Mouse (Mus musculus) MEL (cell line): ENCODE measurements around the gene Tmem214. TPM values are rescaled to one million over a fixed set of nuclear protein-coding genes. Genes with fewer than 3 reads are reported as not detected.

Source experiments
- DNase-seq: peaks from one replicate; pipeline ENCODE4 v3.0.0; 2011; ENCODE audit warnings: low read depth, low spot score
- H3K27ac ChIP-seq: 2 replicates; pipeline ENCODE4 v1.5.1; 2012; ENCODE audit warnings: low read depth, mild to moderate bottlenecking, control low read depth, low read length, moderate library complexity; ENCODE audit not compliant: control insufficient read depth
- H3K27me3 ChIP-seq, 2 experiments: fragments of 150-350 bp in 1 of 2; sonication (generic) in 1 of 2; 2 replicates each; pipeline ENCODE4 v1.6.1; 2012; ENCODE audit warnings: low read length in 2 of 2, mild to moderate bottlenecking in 2 of 2, improper control_type of control experiment in 1 of 2, moderate library complexity in 1 of 2; ENCODE audit not compliant: insufficient read depth in 2 of 2, control insufficient read depth in 1 of 2
- H3K36me3 ChIP-seq, 2 experiments: 2 replicates each; pipeline ENCODE4 v1.6.1; 2012 to 2014; ENCODE audit warnings: low read length in 2 of 2, improper control_type of control experiment in 1 of 2, inconsistent platforms in 1 of 2, mild to moderate bottlenecking in 1 of 2; ENCODE audit not compliant: insufficient read depth in 2 of 2, control insufficient read depth in 1 of 2
- H3K4me1 ChIP-seq, 2 experiments: fragments of 150-350 bp in 1 of 2; sonication (generic) in 1 of 2; 2 replicates each; pipeline ENCODE4 v1.6.1; 2012; ENCODE audit warnings: low read length in 2 of 2, improper control_type of control experiment in 1 of 2, mild to moderate bottlenecking in 1 of 2; ENCODE audit not compliant: insufficient read depth in 2 of 2, control insufficient read depth in 1 of 2
- H3K4me3 ChIP-seq, 2 experiments: fragments of 150-350 bp in 1 of 2; sonication (generic) in 1 of 2; 2 replicates each; pipeline ENCODE4 v1.5.1; 2012; ENCODE audit warnings: low read depth in 2 of 2, low read length in 2 of 2, mild to moderate bottlenecking in 2 of 2, moderate library complexity in 2 of 2, control low read depth in 1 of 2, improper control_type of control experiment in 1 of 2; ENCODE audit not compliant: control insufficient read depth in 1 of 2, insufficient read depth in 1 of 2
- H3K79me2 ChIP-seq: 2 replicates; pipeline ENCODE4 v1.6.1; 2012; ENCODE audit warnings: mild to moderate bottlenecking, low read length, moderate library complexity; ENCODE audit not compliant: control insufficient read depth, poor library complexity, insufficient read depth
- H3K9ac ChIP-seq: 2 replicates; pipeline ENCODE4 v1.6.1; 2012; ENCODE audit warnings: low read depth, mild to moderate bottlenecking, control low read depth, low read length, moderate library complexity; ENCODE audit not compliant: control insufficient read depth, poor library complexity, severe bottlenecking
- H3K9me3 ChIP-seq: fragments of 150-350 bp; sonication (generic); replicated peaks from 2 replicates; pipeline ENCODE4 v1.6.1; 2012; ENCODE audit warnings: mild to moderate bottlenecking, low read length, improper control_type of control experiment, moderate library complexity; ENCODE audit not compliant: insufficient read depth
- CHD1 ChIP-seq: IDR thresholded peaks from 2 replicates; pipeline ENCODE4 v1.6.1; 2012; ENCODE audit warnings: low read depth, mild to moderate bottlenecking, inconsistent platforms, low read length, improper control_type of control experiment
- CTCF ChIP-seq, 3 experiments: IDR thresholded peaks in 2 of 3; conservative IDR thresholded peaks in 1 of 3; 2 replicates each; pipeline ENCODE4 v1.5.1; 2011 to 2012; ENCODE audit warnings: low read length in 3 of 3, low read depth in 2 of 3, mild to moderate bottlenecking in 2 of 3, improper control_type of control experiment in 1 of 3, inconsistent platforms in 1 of 3, mixed read lengths in 1 of 3, moderate library complexity in 1 of 3; ENCODE audit not compliant: control insufficient read depth in 1 of 3, insufficient read depth in 1 of 3, poor library complexity in 1 of 3, severe bottlenecking in 1 of 3
- E2F4 ChIP-seq: IDR thresholded peaks from 2 replicates; pipeline ENCODE4 v1.6.1; 2011; ENCODE audit warnings: low read depth, low read length, improper control_type of control experiment, borderline replicate concordance
- ELF1 ChIP-seq: IDR thresholded peaks from 2 replicates; pipeline ENCODE4 v1.6.1; 2014; ENCODE audit warnings: low read depth, mild to moderate bottlenecking, inconsistent platforms, low read length, improper control_type of control experiment, moderate library complexity
- EP300 ChIP-seq, 2 experiments: IDR thresholded peaks; 2 replicates each; pipeline ENCODE4 v1.6.1; 2011; ENCODE audit warnings: improper control_type of control experiment in 2 of 2, low read length in 2 of 2, low read depth in 1 of 2, mild to moderate bottlenecking in 1 of 2
- ETS1 ChIP-seq: IDR thresholded peaks from 2 replicates; pipeline ENCODE4 v1.6.1; 2012; ENCODE audit warnings: low read depth, mild to moderate bottlenecking, inconsistent platforms, low read length, improper control_type of control experiment, moderate library complexity
- HCFC1 ChIP-seq: IDR thresholded peaks from 2 replicates; pipeline ENCODE4 v1.6.1; 2012; ENCODE audit warnings: low read depth, mild to moderate bottlenecking, inconsistent platforms, low read length, improper control_type of control experiment, moderate library complexity
- MAFK ChIP-seq: IDR thresholded peaks from 2 replicates; pipeline ENCODE4 v1.6.1; 2011; ENCODE audit warnings: low read depth, mild to moderate bottlenecking, low read length, improper control_type of control experiment, borderline replicate concordance
- MXI1 ChIP-seq: IDR thresholded peaks from 2 replicates; pipeline ENCODE4 v1.6.1; 2011; ENCODE audit warnings: mild to moderate bottlenecking, low read depth, low read length, improper control_type of control experiment
- MYB ChIP-seq: IDR thresholded peaks from 2 replicates; pipeline ENCODE4 v1.6.1; 2011; ENCODE audit warnings: mild to moderate bottlenecking, low read depth, low read length, improper control_type of control experiment
- MYC ChIP-seq: IDR thresholded peaks from 2 replicates; pipeline ENCODE4 v1.6.1; 2011; ENCODE audit warnings: low read depth, mild to moderate bottlenecking, low read length, improper control_type of control experiment, moderate library complexity
- POLR2AphosphoS5 ChIP-seq: IDR thresholded peaks from 2 replicates; pipeline ENCODE4 v1.6.1; 2012; ENCODE audit warnings: low read depth, borderline replicate concordance, mild to moderate bottlenecking, inconsistent platforms, low read length, moderate library complexity, mixed read lengths
- SIN3A ChIP-seq: IDR thresholded peaks from 2 replicates; pipeline ENCODE4 v1.6.1; 2012; ENCODE audit warnings: low read length, improper control_type of control experiment, inconsistent platforms
- SMC3 ChIP-seq: IDR thresholded peaks from 2 replicates; pipeline ENCODE4 v1.6.1; 2011; ENCODE audit warnings: low read depth, low read length, improper control_type of control experiment
- TAL1 ChIP-seq: IDR thresholded peaks from 2 replicates; pipeline ENCODE4 v1.6.1; 2012; ENCODE audit warnings: mild to moderate bottlenecking, inconsistent platforms, low read length, moderate library complexity, mixed read lengths
- TBP ChIP-seq: IDR thresholded peaks from 2 replicates; pipeline ENCODE4 v1.8.0; 2011; ENCODE audit warnings: low read depth, low read length, improper control_type of control experiment
- USF1 ChIP-seq: IDR thresholded peaks from 2 replicates; pipeline ENCODE4 v1.6.1; 2014; ENCODE audit warnings: low read depth, mild to moderate bottlenecking, inconsistent platforms, low read length, improper control_type of control experiment, moderate library complexity
- ZC3H11A ChIP-seq: IDR thresholded peaks from 2 replicates; pipeline ENCODE4 v1.6.1; 2012; ENCODE audit warnings: low read depth, mild to moderate bottlenecking, inconsistent platforms, low read length, improper control_type of control experiment
- ZKSCAN1 ChIP-seq: IDR thresholded peaks from 2 replicates; pipeline ENCODE4 v1.6.1; 2012; ENCODE audit warnings: low read depth, mild to moderate bottlenecking, inconsistent platforms, low read length, improper control_type of control experiment, moderate library complexity
- ZNF384 ChIP-seq: IDR thresholded peaks from 2 replicates; pipeline ENCODE4 v1.6.1; 2012; ENCODE audit warnings: low read depth, mild to moderate bottlenecking, inconsistent platforms, low read length, improper control_type of control experiment
- polyA plus RNA-seq, 2 experiments: library from polyadenylated mRNA; stranded (reverse) in 1 of 2; unstranded in 1 of 2; fragments of >175 nt in 1 of 2; fragments of >200 nt in 1 of 2; gene quantifications; 2 replicates each; pipeline versions ENCODE4 v1.2.1 to v1.2.4; 2012; ENCODE audit warnings: low replicate concordance in 2 of 2, low read depth in 1 of 2; ENCODE audit not compliant: insufficient read length in 2 of 2, insufficient read depth in 1 of 2, missing spikeins in 1 of 2
- total RNA-seq: library from RNA; depleted of rRNA; stranded (reverse); fragments of 300-350 nt; gene quantifications from 2 replicates; pipeline ENCODE4 v1.2.3, GENCODE M21; 2012

The Tmem214 gene
- total and polyA plus RNA-seq, 3 experiments = 50.5 to 170 (median 101) TPM

DNA sequence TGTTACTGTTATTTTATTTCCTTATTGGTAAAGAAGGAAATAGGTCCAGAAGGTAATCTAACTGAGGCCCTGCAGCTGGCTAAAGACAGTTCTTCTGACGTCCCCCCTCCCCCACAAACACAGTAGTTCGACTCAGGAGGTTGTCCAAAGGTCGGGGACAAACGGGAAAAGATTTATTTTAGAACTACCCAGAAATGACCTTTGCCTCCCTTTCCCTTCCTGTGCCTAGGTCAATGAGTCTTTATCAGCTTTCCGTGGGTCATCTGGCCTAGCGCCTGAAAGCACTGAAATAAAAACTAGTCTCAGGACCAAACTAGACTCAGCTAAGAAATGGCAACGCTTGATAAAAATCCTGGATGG, 41.5 kb downstream of the Tmem214 start:
- TF ChIP-seq CHD1 (no peak), TAL1 (no peak), E2F4 (no peak), HCFC1 (no peak), POLR2AphosphoS5 (no peak), MXI1 (no peak), MAFK (no peak), USF1 (no peak), ETS1 (no peak), SMC3 (no peak), ZC3H11A (no peak), MYB (no peak), SIN3A (no peak), MYC (no peak)
- peaks cover 4 to 11% of the 10 kb centered on the region in 2 experiments; a peak in 3 of 4 replicates for H3K36me3 ChIP-seq
- H3K79me2 ChIP-seq = peaks cover 18% of the 10 kb centered on the region
- H3K9ac ChIP-seq = no peak overlapping the region
- H3K4me1 ChIP-seq = peaks cover 4 to 27% of the 10 kb centered on the region in 2 experiments
- no peaks in the 10 kb centered on the region for H3K9me3 ChIP-seq
- H3K27me3 ChIP-seq = no peaks in the 10 kb centered on the region
- no peak overlapping the region for H3K4me3 ChIP-seq
- H3K27ac ChIP-seq = no peak overlapping the region
- DNase-seq = no peak

DNA sequence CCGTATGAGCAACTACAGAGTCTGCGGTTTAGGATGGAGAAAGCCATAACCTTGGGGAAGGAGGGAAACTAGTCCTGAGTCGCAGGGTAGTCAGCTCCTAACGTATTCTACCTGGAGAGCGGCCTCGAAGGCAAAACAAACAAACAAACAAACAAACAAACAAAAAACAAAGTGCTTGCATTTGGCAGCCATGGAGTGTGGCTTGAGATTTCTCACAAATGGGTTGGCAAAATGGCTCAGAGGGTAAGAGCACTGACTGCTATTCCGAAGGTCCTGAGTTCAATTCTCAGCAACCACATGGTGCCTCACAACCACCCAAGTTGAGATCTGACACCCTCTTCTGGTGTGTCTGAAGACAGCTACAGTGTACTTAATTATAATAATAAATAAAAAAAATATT, 42.1 kb downstream of the Tmem214 start:
- H3K79me2 ChIP-seq = peaks cover 18% of the 10 kb centered on the region
- H3K27ac ChIP-seq = no peak overlapping the region
- 0 out of 2 replicates have a peak, but pooled peaks have one; percentile 14 for TF ChIP-seq MAFK
- peak; percentile 96 for TF ChIP-seq TBP
- no peak for TF ChIP-seq ZNF384
- TF ChIP-seq, all 39 proteins: peak for 2
- H3K9me3 ChIP-seq = no peaks in the 10 kb centered on the region
- no peak overlapping the region for H3K9ac ChIP-seq
- peaks cover 9 to 33% of the 10 kb centered on the region in 2 experiments for H3K4me1 ChIP-seq
- H3K4me3 ChIP-seq = no peak overlapping the region
- H3K27me3 ChIP-seq = no peaks in the 10 kb centered on the region
- H3K36me3 ChIP-seq = peaks cover 4 to 14% of the 10 kb centered on the region in 2 experiments; a peak in 3 of 4 replicates
- DNase-seq = no peak

DNA sequence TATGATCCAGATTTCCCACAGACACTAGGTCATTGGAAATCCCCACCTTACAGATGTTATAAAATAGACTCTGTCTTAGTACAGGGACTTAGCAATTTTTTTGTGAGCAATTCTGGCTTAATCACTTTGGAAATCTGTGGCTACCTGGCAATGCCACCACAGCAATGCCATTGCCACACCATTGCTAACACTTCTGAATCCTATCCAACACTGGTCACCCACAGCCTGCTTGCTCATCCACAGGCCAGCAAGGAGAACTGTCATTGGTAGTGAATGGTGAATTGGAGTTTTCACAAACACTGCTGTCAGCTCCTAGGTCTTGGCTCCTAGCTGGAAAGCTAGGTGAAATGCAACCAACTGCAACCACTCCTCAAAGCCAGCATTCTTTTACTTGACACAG, 42.7 kb downstream of the Tmem214 start:
- DNase-seq = no peak
- Histone ChIP-seq H3K27ac (no peak overlapping the region), H3K36me3 (peaks cover 4 to 20% of the 10 kb centered on the region in 2 experiments; a peak in 3 of 4 replicates), H3K4me1 (peaks cover 14 to 39% of the 10 kb centered on the region in 2 experiments), H3K79me2 (peaks cover 16% of the 10 kb centered on the region), H3K9ac (no peak overlapping the region), H3K9me3 (no peaks in the 10 kb centered on the region)
- TF ChIP-seq EP300 (IDR thresholded peaks at IDR 0.05; ENCODE audit: low read depth in 1 of 2, low read length in 2 of 2) = no peak
- no peak for TF ChIP-seq TBP
- no peak for TF ChIP-seq USF1
- TF ChIP-seq ZKSCAN1 = no peak
- no peak for TF ChIP-seq ZC3H11A
- no peak for TF ChIP-seq ELF1
- no peak for TF ChIP-seq CTCF (IDR thresholded peaks at IDR 0.05 in 2 of 3, conservative IDR thresholded peaks at IDR 0.05 in 1 of 3; ENCODE audit: control insufficient read depth in 1 of 3, insufficient read depth in 1 of 3, low read depth in 2 of 3, low read length in 3 of 3, poor library complexity in 1 of 3, severe bottlenecking in 1 of 3)
- TF ChIP-seq, all 39 proteins: peak for 0
- Histone ChIP-seq H3K27me3 (no peaks in the 10 kb centered on the region), H3K4me3 (no peak overlapping the region)
